Mouse (Mus musculus) adrenal gland, adult 2 months (tissue): ENCODE measurements at regions not wholly inside any gene's neighbourhood (a gene's known extent, or its start where the extent isn't known, plus 50 kb on each side); places are given as distances from the start of the nearest gene placed in this dataset.
A peak's percentile ranks its signal among the peaks of the same experiment; 100 is the strongest.

ENCODE experiments used
- DNase-seq: peaks from one replicate; pipeline ENCODE4 v3.0.0; 2021

DNA sequence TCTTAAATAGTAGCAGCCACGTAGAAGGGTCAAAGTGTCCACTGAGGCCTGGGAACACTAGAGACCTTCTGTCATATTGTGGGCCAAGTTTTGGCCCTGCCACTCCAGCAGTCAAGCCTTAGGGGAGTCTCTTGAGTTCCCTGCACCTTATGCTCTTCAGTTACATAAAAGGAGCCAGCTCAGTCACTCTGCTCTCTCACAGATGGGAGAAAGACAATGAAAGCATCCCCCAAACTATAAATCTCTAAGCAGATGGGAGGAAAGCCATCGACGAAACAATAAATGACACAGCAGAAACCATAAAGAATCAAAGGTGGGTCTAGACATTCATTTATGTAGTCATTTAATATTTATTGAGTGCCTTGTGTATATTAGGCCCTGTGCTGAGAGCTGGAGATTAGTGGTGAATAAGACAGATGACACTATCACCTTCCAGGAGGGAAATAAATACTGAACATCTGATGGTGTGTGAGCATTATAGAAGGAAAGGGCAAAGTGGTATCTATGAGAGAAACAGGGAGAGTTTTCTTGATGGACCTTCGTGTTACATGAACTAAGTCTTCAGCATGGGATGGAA lies 137.5 kb upstream of the Synpr start:
- no peak for DNase-seq

DNA sequence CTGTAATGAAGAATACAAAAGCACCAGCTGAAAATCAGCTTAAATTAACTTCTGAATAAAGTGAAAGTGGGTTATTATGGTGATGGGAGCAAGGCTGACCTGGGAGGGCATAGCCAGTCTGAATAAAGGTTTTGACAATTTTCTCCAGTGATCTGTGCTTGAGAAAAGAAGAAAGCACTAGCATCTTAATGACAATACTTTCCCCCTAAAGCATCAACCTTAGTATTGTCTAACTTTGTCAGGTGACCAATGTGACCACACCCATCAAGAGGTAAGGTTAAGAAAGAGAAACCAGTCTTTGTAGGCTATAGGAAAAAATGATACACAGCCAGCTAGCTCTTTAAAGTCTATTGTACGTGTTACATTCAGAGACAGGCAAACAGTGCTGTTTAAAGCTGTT lies 135.0 kb upstream of the Synpr start:
- no peak for DNase-seq

DNA sequence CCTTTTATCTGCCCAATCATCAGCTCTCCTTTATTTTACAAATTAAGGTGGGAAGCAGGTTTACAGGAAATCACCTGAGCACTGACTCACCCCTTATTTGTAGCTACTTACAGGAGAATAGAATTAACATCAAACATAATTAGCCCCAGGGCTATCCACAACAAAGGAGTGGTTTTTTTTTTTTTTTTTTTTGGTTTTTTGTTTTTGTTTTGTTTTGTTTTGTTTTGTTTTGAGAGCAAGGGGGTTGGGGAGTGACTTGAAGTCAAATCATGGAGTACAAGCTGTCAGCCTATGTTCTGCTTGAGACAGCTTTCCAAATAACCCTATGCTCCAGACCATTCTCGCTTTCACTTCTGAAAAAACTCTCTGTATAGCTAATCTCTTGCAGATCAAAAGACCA lies 132.9 kb upstream of the Synpr start:
- DNase-seq = no peak

DNA sequence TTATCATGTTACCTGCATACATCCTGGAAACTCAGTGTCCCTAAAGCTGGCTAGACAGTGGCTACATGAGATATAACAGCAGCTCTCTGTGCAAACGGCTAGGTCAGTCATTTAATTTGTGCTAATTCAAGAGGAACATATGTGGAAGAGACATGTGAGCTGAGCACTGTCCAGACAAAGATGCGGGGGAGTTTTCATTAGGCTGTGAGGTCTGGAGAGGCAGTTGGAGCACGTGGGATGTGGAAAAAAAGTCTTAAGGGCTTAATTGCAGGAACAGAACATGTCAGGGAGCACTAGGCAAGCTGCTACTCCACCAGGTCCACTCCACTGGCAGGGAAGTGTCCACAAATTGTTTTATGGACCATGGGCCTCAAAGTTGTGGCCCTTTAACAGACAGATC lies 108.4 kb upstream of the Synpr start:
- no peak for DNase-seq

DNA sequence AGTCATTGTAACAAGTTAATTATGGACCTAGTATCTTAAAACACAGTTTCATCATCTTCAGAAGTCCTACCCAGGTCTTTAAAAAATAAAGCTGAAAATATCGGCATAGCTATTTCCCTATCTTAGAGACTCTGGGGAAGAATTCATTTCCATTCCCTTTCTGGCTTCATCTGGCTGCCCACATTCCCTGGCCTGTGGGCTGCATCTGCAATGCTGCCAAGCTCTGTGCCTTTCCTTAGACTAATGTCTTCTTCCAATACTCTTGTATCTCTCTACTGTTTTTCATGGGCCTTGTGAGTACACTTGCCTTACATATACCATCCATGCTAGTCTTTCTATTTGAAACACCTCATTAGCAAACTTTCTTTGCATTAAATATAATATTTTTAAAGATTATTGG lies 106.7 kb upstream of the Synpr start:
- no peak for DNase-seq

DNA sequence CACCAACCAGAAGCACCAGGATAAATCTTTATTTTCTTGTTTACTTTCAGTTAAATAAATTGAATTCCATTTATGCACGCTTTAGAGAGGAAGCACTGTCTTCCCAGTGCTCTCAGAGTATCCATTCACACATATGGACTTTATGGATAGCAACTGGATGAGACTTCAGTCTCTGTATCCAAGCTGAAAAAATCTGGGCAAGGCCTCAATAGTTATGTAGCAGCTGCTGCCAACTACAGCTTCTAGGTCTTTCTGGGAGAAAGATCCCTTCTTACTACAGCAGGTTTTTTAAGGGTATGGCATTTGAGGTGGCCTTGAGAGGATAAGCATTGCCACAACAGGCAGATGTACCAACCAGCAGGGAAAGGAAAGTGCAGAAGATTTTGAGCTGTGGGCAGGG lies 93.8 kb upstream of the Synpr start:
- DNase-seq = no peak

DNA sequence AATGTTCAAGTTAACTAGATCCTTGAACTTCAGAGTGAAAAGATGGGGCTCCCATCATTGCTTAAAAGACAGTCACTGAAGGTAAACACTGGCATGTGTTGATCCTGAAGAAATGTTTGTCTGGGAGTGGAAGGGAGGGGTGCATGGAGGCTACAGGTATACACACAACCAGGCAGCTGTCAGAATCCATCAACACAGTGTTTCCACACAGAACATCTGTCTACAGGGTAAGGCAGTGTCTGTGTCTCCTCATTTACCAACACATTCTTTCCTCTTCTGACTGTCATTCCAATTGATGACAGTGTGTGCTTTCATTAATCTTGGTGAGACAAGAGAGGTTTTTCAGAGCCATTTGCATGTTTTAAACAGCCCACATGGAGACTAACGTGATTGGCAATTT lies 91.8 kb upstream of the Synpr start:
- DNase-seq = no peak

DNA sequence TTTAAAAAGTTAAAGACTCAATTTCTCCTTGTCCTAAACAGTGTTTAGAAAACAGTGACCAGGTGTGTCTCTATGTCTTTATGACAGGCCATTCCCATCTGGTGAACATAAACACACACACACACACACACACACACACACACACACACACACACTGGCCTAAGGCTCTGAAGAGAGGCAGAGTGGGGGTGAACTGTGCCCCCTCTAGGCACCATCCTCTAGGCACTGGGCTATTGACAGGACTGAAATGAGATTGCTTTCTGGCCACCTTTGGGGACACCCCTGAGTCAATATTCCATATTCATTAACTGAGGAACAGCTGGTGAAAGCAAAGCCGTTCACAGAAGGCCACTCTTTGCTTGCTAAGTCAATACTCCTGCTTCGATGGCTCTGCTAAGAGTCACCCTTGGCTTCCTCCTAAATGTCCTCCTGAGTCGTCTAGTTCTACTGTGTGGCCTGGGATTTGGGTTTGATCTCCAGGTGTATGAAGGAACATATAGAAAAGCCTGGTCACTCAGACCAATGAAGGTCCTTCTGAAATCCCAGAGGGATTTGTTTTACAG lies 87.2 kb upstream of the Synpr start:
- DNase-seq = no peak

DNA sequence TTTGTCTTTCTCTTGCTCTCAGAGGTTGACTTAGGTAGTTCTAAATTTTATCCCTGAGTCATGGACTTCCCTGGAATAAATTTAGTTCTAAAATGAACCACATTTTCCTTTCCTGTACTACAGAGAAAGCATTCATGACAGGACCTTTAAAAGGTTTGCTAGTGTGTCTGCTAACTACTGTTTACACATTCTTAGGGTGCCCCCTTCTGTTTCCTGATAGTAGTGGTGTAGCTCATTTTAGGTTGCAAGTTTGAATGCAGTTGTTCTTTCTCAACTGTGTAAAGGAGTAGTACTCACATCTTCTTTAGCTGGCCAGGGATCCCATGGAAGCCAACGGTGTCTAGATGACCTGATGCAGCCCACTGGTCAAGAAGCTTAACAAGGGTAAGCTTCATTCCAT lies 86.1 kb upstream of the Synpr start:
- DNase-seq = peak; percentile 34

DNA sequence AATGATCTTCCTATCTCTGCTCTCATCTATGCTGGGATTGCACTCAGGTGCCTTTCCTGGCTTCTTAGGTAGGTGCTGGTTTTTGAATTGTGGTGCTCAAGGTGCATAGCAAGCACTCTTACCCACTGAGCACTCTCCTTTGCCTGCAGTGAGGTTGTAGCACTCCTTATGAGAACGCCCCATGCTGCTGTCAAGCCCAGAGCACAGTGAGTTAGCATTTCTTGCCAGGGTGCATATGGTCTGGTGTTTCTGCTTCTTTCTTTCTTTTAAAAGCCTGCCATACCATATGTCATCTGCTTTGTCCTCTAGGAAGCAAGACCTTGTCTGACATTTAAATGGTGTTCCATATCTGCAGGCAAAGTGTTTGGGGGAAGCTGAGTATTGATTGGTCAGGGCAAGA lies 71.9 kb upstream of the Synpr start:
- no peak for DNase-seq
